Mouse (Mus musculus): Measurements from ENCODE around the gene Nlk. TPM values are rescaled to one million over a fixed set of nuclear protein-coding genes. Genes with fewer than 3 reads are reported as not detected.

The Nlk gene
- polyA plus RNA-seq, 1 experiment from 2014 or later: 10.7 TPM

- WGBS: 34% methylated on average over 6 of the region's 6 CpGs
- 0 out of 2 replicates have a peak, but pooled peaks have one; percentile 2 for ATAC-seq (ENCODE audit: insufficient read depth, low FRiP score)
- H3K9me3 ChIP-seq (replicated peaks; ENCODE audit: control insufficient read depth, low read length): peaks cover 7% of the 10 kb centered on the region; the same call in 1 of the 2 replicates
- peak overlapping the region; percentile 77 for H3K4me3 ChIP-seq (replicated peaks; ENCODE audit: low read length)
- no peaks in the 10 kb centered on the region for H3K27me3 ChIP-seq (ENCODE audit: control insufficient read depth, insufficient read depth, low read length)
- H3K36me3 ChIP-seq (ENCODE audit: control insufficient read depth, insufficient read depth, low read length): no peaks in the 10 kb centered on the region
- peak overlapping the region; percentile 85 for H3K4me2 ChIP-seq (ENCODE audit: low read depth, low read length)
- peak overlapping the region; percentile 81 for H3K27ac ChIP-seq (ENCODE audit: low read length)
- peaks cover 15% of the 10 kb centered on the region for H3K4me1 ChIP-seq (ENCODE audit: control insufficient read depth, insufficient read depth, low read length)
- H3K9ac ChIP-seq (ENCODE audit: low read length): peak overlapping the region; percentile 79
Observed at GRCm38 (mm10) chr11:78551059-78551398, 146.1 kb downstream of the Nlk start.

GRCm38 (mm10) chr11:78550168-78551058, 146.8 kb downstream of the Nlk start, which contains the start of gene Tmem97:
Gene Tmem97 (minus strand): TSS chr11:78550777.
- Histone ChIP-seq H3K9me3 (replicated peaks; ENCODE audit: control insufficient read depth, low read length) (peaks cover 7% of the 10 kb centered on the region; the same call in 1 of the 2 replicates), H3K36me3 (ENCODE audit: control insufficient read depth, insufficient read depth, low read length) (no peaks in the 10 kb centered on the region), H3K4me2 (ENCODE audit: low read depth, low read length) (peak within 1 kb of the TSS; percentile 85), H3K4me3 (replicated peaks; ENCODE audit: low read length) (peak within 1 kb of the TSS; percentile 77), H3K4me1 (ENCODE audit: control insufficient read depth, insufficient read depth, low read length) (peaks cover 15% of the 10 kb centered on the region), H3K27me3 (ENCODE audit: control insufficient read depth, insufficient read depth, low read length) (no peaks in the 10 kb centered on the region), H3K27ac (ENCODE audit: low read length) (peak within 1 kb of the TSS; percentile 84), H3K9ac (ENCODE audit: low read length) (peak within 1 kb of the TSS; percentile 81)
- under 1% methylated on average over 60 of the region's 60 CpGs for WGBS
- ATAC-seq (ENCODE audit: insufficient read depth, low FRiP score): peak; percentile 100

GRCm38 (mm10) chr11:78549491-78549987, 147.6 kb downstream of the Nlk start:
- peak overlapping the region; percentile 84 for H3K27ac ChIP-seq (ENCODE audit: low read length)
- peaks cover 15% of the 10 kb centered on the region for H3K4me1 ChIP-seq (ENCODE audit: control insufficient read depth, insufficient read depth, low read length)
- H3K9me3 ChIP-seq (replicated peaks; ENCODE audit: control insufficient read depth, low read length): peaks cover 7% of the 10 kb centered on the region; the same call in 1 of the 2 replicates
- H3K9ac ChIP-seq (ENCODE audit: low read length): peak overlapping the region; percentile 81
- H3K36me3 ChIP-seq (ENCODE audit: control insufficient read depth, insufficient read depth, low read length): no peaks in the 10 kb centered on the region
- no peak for ATAC-seq (ENCODE audit: insufficient read depth, low FRiP score)
- no peaks in the 10 kb centered on the region for H3K27me3 ChIP-seq (ENCODE audit: control insufficient read depth, insufficient read depth, low read length)
- H3K4me2 ChIP-seq (ENCODE audit: low read depth, low read length): peak overlapping the region; percentile 69
- H3K4me3 ChIP-seq (replicated peaks; ENCODE audit: low read length): peak overlapping the region; percentile 77
- 5% methylated on average over 5 of the region's 5 CpGs for WGBS

GRCm38 (mm10) chr11:78547718-78548460, 149.3 kb downstream of the Nlk start:
- no peak overlapping the region for H3K4me2 ChIP-seq (ENCODE audit: low read depth, low read length)
- no peak overlapping the region for H3K4me3 ChIP-seq (replicated peaks; ENCODE audit: low read length)
- no peaks in the 10 kb centered on the region; the same call in 1 of the 2 replicates for H3K9me3 ChIP-seq (replicated peaks; ENCODE audit: control insufficient read depth, low read length)
- no peak overlapping the region for H3K9ac ChIP-seq (ENCODE audit: low read length)
- H3K27me3 ChIP-seq (ENCODE audit: control insufficient read depth, insufficient read depth, low read length): no peaks in the 10 kb centered on the region
- H3K27ac ChIP-seq (ENCODE audit: low read length): no peak overlapping the region
- whole genome bisulfite sequencing: 83% methylated on average over 2 of the region's 2 CpGs
- ATAC-seq (ENCODE audit: insufficient read depth, low FRiP score): no peak
- peaks cover 15% of the 10 kb centered on the region for H3K4me1 ChIP-seq (ENCODE audit: control insufficient read depth, insufficient read depth, low read length)
- H3K36me3 ChIP-seq (ENCODE audit: control insufficient read depth, insufficient read depth, low read length): no peaks in the 10 kb centered on the region

GRCm38 (mm10) chr11:78545181-78545580, 152.0 kb downstream of the Nlk start:
- Histone ChIP-seq H3K9me3 (replicated peaks; ENCODE audit: control insufficient read depth, low read length) (no peaks in the 10 kb centered on the region), H3K4me2 (ENCODE audit: low read depth, low read length) (no peak overlapping the region), H3K27ac (ENCODE audit: low read length) (no peak overlapping the region), H3K36me3 (ENCODE audit: control insufficient read depth, insufficient read depth, low read length) (peaks cover 13% of the 10 kb centered on the region), H3K4me1 (ENCODE audit: control insufficient read depth, insufficient read depth, low read length) (peaks cover 10% of the 10 kb centered on the region), H3K4me3 (replicated peaks; ENCODE audit: low read length) (no peak overlapping the region), H3K27me3 (ENCODE audit: control insufficient read depth, insufficient read depth, low read length) (no peaks in the 10 kb centered on the region), H3K9ac (ENCODE audit: low read length) (no peak overlapping the region)
- no peak for ATAC-seq (ENCODE audit: insufficient read depth, low FRiP score)
- 49% methylated on average over 8 of the region's 8 CpGs for WGBS

- H3K36me3 ChIP-seq (ENCODE audit: control insufficient read depth, insufficient read depth, low read length): peaks cover 15% of the 10 kb centered on the region
- H3K27ac ChIP-seq (ENCODE audit: low read length): no peak overlapping the region
- no peak overlapping the region for H3K4me2 ChIP-seq (ENCODE audit: low read depth, low read length)
- WGBS: 92% methylated on average over 7 of the region's 7 CpGs
- H3K9ac ChIP-seq (ENCODE audit: low read length): no peak overlapping the region
- no peaks in the 10 kb centered on the region for H3K27me3 ChIP-seq (ENCODE audit: control insufficient read depth, insufficient read depth, low read length)
- no peaks in the 10 kb centered on the region for H3K9me3 ChIP-seq (replicated peaks; ENCODE audit: control insufficient read depth, low read length)
- no peak overlapping the region for H3K4me3 ChIP-seq (replicated peaks; ENCODE audit: low read length)
- peaks cover 8% of the 10 kb centered on the region for H3K4me1 ChIP-seq (ENCODE audit: control insufficient read depth, insufficient read depth, low read length)
- no peak for ATAC-seq (ENCODE audit: insufficient read depth, low FRiP score)
Observed at GRCm38 (mm10) chr11:78544449-78545111, 152.6 kb downstream of the Nlk start.

GRCm38 (mm10) chr11:78540358-78540757, 156.8 kb downstream of the Nlk start:
- no peak overlapping the region for H3K4me3 ChIP-seq (replicated peaks; ENCODE audit: low read length)
- no peaks in the 10 kb centered on the region for H3K9me3 ChIP-seq (replicated peaks; ENCODE audit: control insufficient read depth, low read length)
- H3K27ac ChIP-seq (ENCODE audit: low read length): no peak overlapping the region
- no peak overlapping the region for H3K9ac ChIP-seq (ENCODE audit: low read length)
- no peaks in the 10 kb centered on the region for H3K27me3 ChIP-seq (ENCODE audit: control insufficient read depth, insufficient read depth, low read length)
- H3K4me1 ChIP-seq (ENCODE audit: control insufficient read depth, insufficient read depth, low read length): peaks cover 11% of the 10 kb centered on the region
- no peak for ATAC-seq (ENCODE audit: insufficient read depth, low FRiP score)
- H3K4me2 ChIP-seq (ENCODE audit: low read depth, low read length): no peak overlapping the region
- 79% methylated on average over 3 of the region's 3 CpGs for WGBS
- H3K36me3 ChIP-seq (ENCODE audit: control insufficient read depth, insufficient read depth, low read length): peaks cover 15% of the 10 kb centered on the region

- Histone ChIP-seq H3K9ac (ENCODE audit: low read length) (peak overlapping the region; percentile 90), H3K36me3 (ENCODE audit: control insufficient read depth, insufficient read depth, low read length) (peaks cover 12% of the 10 kb centered on the region), H3K9me3 (replicated peaks; ENCODE audit: control insufficient read depth, low read length) (no peaks in the 10 kb centered on the region), H3K27me3 (ENCODE audit: control insufficient read depth, insufficient read depth, low read length) (no peaks in the 10 kb centered on the region), H3K4me3 (replicated peaks; ENCODE audit: low read length) (peak overlapping the region; percentile 66), H3K4me2 (ENCODE audit: low read depth, low read length) (peak overlapping the region; percentile 85), H3K27ac (ENCODE audit: low read length) (peak overlapping the region; percentile 89), H3K4me1 (ENCODE audit: control insufficient read depth, insufficient read depth, low read length) (peaks cover 20% of the 10 kb centered on the region)
- no peak; the same call in 1 of the 2 replicates for ATAC-seq (ENCODE audit: insufficient read depth, low FRiP score)
- WGBS: under 1% methylated on average over 14 of the region's 14 CpGs
Observed at GRCm38 (mm10) chr11:78536690-78537084, 160.5 kb downstream of the Nlk start.
